Mouse (Mus musculus): ENCODE measurements around the gene Zfp644.
"Not testable (repeated sequence)": the region's sequence is repeated elsewhere in the genome, so short reads cannot be mapped to it uniquely, and the experiment has no call there.

The Zfp644 gene

GRCm38 (mm10) chr5:106696396-106697337 is at the start of gene Zfp644:
TSS of gene Zfp644 (minus strand) at chr5:106697287.
- peak; percentile 88 to 90 for DNase-seq (ENCODE audit: low spot score in 2 of 2)

GRCm38 (mm10) chr5:106739716-106740115 is 42.6 kb upstream of the Zfp644 start:
- DNase-seq (ENCODE audit: low spot score in 2 of 2): no peak

GRCm38 (mm10) chr5:106723487-106723886 is 26.4 kb upstream of the Zfp644 start:
- no peak for DNase-seq (ENCODE audit: low spot score in 2 of 2)

GRCm38 (mm10) chr5:106722771-106723170 is 25.7 kb upstream of the Zfp644 start:
- no peak for DNase-seq (ENCODE audit: low spot score in 2 of 2)

- no peak for DNase-seq (ENCODE audit: low spot score in 2 of 2)
These were observed 14.8 kb upstream of the Zfp644 start for GRCm38 (mm10) chr5:106711870-106712277.

GRCm38 (mm10) chr5:106711220-106711726 is 14.2 kb upstream of the Zfp644 start:
- no peak for DNase-seq (ENCODE audit: low spot score in 2 of 2)

GRCm38 (mm10) chr5:106710611-106711010 is 13.5 kb upstream of the Zfp644 start:
- no peak for DNase-seq (ENCODE audit: low spot score in 2 of 2)

GRCm38 (mm10) chr5:106710085-106710409 is 13.0 kb upstream of the Zfp644 start:
- DNase-seq (ENCODE audit: low spot score in 2 of 2): no peak

- no peak for DNase-seq (ENCODE audit: low spot score in 2 of 2)
These were observed 12.4 kb upstream of the Zfp644 start for GRCm38 (mm10) chr5:106709388-106710084.

- no peak for DNase-seq (ENCODE audit: low spot score in 2 of 2)
These were observed 9.3 kb upstream of the Zfp644 start for GRCm38 (mm10) chr5:106706363-106706762.

GRCm38 (mm10) chr5:106705162-106705561 is 8.1 kb upstream of the Zfp644 start:
- DNase-seq (ENCODE audit: low spot score in 2 of 2): no peak

GRCm38 (mm10) chr5:106695681-106696395 is 1.2 kb downstream of the Zfp644 start:
- peak; percentile 65 to 72 for DNase-seq (ENCODE audit: low spot score in 2 of 2)

- DNase-seq (ENCODE audit: low spot score in 2 of 2): no peak
These were observed 1.9 kb downstream of the Zfp644 start for GRCm38 (mm10) chr5:106695141-106695540.

GRCm38 (mm10) chr5:106694683-106695082 is 2.4 kb downstream of the Zfp644 start:
- no peak for DNase-seq (ENCODE audit: low spot score in 2 of 2)

- no peak for DNase-seq (ENCODE audit: low spot score in 2 of 2)
These were observed 4.1 kb downstream of the Zfp644 start for GRCm38 (mm10) chr5:106693034-106693433.

GRCm38 (mm10) chr5:106680636-106681458 is 16.2 kb downstream of the Zfp644 start:
- DNase-seq (ENCODE audit: low spot score in 2 of 2): no peak

GRCm38 (mm10) chr5:106679659-106680058 is 17.4 kb downstream of the Zfp644 start:
- no peak for DNase-seq (ENCODE audit: low spot score in 2 of 2)

- not testable (repeated sequence) for DNase-seq (ENCODE audit: low spot score in 2 of 2)
These were observed 18.3 kb downstream of the Zfp644 start for GRCm38 (mm10) chr5:106678823-106679222.

GRCm38 (mm10) chr5:106676784-106677183 is 20.3 kb downstream of the Zfp644 start:
- DNase-seq (ENCODE audit: low spot score in 2 of 2): no peak

- no peak for DNase-seq (ENCODE audit: low spot score in 2 of 2)
These were observed 24.5 kb downstream of the Zfp644 start for GRCm38 (mm10) chr5:106672597-106672996.

- DNase-seq (ENCODE audit: low spot score in 2 of 2): peak; percentile 16 to 49
These were observed 25.2 kb downstream of the Zfp644 start for GRCm38 (mm10) chr5:106671893-106672292.

Data from heart, adult 9 months (tissue).